Mouse (Mus musculus) cerebellum, postnatal 25 days (tissue): ENCODE measurements at regions not wholly inside any gene's neighbourhood (a gene's known extent, or its start where the extent isn't known, plus 50 kb on each side); places are given as distances from the start of the nearest gene placed in this dataset.

Experiments used
- DNase-seq, 2 experiments: peaks; one replicate each; pipeline ENCODE4 v3.0.0; 2021; ENCODE audit warnings: mixed read lengths in 2 of 2

DNA sequence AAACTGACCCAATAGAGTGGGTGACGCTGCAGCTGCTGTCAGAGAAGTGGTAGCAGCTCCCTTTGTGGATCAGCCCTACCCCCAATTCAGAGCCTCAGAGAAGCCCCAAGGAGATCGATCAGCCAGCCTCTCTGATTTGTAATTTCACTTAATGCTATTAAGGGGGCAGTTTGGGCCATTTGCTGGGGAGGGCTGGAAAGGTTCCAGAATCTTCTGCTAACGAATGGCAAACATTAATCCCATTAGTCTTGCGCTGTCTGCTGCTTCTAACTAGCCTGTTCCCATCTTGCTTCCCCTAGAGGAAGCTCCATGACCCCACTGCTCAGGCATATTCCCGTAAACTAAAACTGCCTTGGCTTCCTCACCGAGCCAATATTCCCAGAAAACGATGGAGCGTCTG, 59.9 kb upstream of the Lrrn2 start:
- no peak for DNase-seq

GRCm38 (mm10) chr1:132818296-132818695, 61.8 kb upstream of the Lrrn2 start:
- DNase-seq, result no peak

- no peak for DNase-seq
These were observed 62.7 kb upstream of the Lrrn2 start for GRCm38 (mm10) chr1:132817366-132817765.

- DNase-seq, result no peak
These were observed 63.9 kb upstream of the Nfasc start for GRCm38 (mm10) chr1:132805543-132805942.

GRCm38 (mm10) chr1:132803842-132804241, 62.2 kb upstream of the Nfasc start:
- peak; percentile 58 to 74 for DNase-seq

- peak; percentile 63 to 82 for DNase-seq
These were observed 60.8 kb upstream of the Nfasc start for GRCm38 (mm10) chr1:132802380-132802779.

- peak; percentile 21 to 22 for DNase-seq
These were observed 58.7 kb upstream of the Nfasc start for GRCm38 (mm10) chr1:132800285-132800684.

DNA sequence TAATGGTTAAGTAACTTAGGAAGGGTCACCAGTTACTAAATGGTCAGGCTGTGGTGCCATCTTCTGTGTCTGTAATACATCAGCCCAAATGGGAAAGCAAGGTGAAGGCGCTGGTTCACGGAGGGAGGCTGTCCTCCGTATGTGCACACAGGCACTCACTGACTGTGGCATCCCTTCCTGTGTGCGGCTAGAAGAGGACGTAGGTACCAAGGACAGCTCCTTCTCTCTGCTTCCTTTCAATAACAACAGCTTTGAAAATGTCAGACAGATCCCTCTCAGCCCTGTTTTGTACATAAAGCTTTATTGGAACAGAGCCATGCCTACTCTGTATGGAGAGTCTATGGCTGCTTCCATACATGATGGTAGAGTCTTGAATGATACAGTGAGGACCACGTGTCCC, 57.7 kb upstream of the Nfasc start:
- no peak for DNase-seq

DNA sequence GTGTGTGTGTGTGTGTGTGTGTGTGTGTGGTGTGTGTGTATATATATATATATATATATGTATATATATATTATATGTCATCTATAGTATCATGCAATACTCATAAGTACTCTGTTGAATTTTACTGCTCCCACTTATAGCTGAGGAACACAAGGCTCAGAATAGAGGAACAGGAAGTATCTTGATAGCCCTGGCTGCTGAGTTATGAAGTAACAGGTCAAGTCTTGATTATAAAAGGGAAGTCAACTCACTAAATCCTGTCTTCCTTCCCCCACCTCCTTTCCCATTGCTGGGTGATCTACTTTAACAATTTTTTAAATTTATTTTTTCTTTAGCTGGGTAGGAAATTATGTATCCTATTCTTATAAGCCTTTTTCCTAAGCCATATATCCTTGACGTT, 52.9 kb upstream of the Nfasc start:
- no peak for DNase-seq
